Mouse (Mus musculus) kidney, adult 2 months (tissue): ENCODE results near the gene Decr2.

Experiments used
- CTCF ChIP-seq: fragments of 200-500 bp; conservative IDR thresholded peaks from 2 replicates; pipeline ENCODE4 v1.5.1; 2011; ENCODE audit warnings: low read depth, mild to moderate bottlenecking, control low read depth, low read length, moderate library complexity, mixed read lengths; ENCODE audit not compliant: insufficient read depth, insufficient read length
- POLR2A ChIP-seq: fragments of 200-500 bp; IDR thresholded peaks from one replicate; pipeline ENCODE4 v1.6.1; 2011; ENCODE audit warnings: low read depth, low read length, control low read depth

GRCm38 (mm10) chr17:26115205-26115898, 25.2 kb upstream of the Decr2 start:
- TF ChIP-seq CTCF, result no peak
- TF ChIP-seq POLR2A, result peak; percentile 73
